Mouse (Mus musculus) heart, embryonic 14.5 days (tissue): ENCODE measurements around the gene Hsf2bp. TPM values are rescaled to one million over a fixed set of nuclear protein-coding genes. Genes with fewer than 3 reads are reported as not detected.

ENCODE experiments used
- ATAC-seq: fragments of 200-750 bp; cut with Nextera tagmentation; 2 replicates; pipeline ENCODE4 v1.8.0; 2017; ENCODE audit warnings: low read depth, moderate TSS enrichment; ENCODE audit not compliant: insufficient number of reproducible peaks, insufficient read depth, low FRiP score
- H3K27ac ChIP-seq, 2 experiments: fragments of 200-500 bp in 1 of 2; fragments of 300-500 bp in 1 of 2; sonication (generic) in 1 of 2; replicated peaks in 1 of 2; 2 replicates each; pipeline ENCODE4 v1.5.1; 2012 to 2014; ENCODE audit warnings: low read depth in 2 of 2, low read length in 2 of 2, control low read depth in 1 of 2, mild to moderate bottlenecking in 1 of 2, mixed read lengths in 1 of 2; ENCODE audit not compliant: control insufficient read depth in 1 of 2, insufficient read depth in 1 of 2
- H3K27me3 ChIP-seq: fragments of 300-500 bp; sonication (generic); 2 replicates; pipeline ENCODE4 v1.6.1; 2014; ENCODE audit warnings: mild to moderate bottlenecking, low read length, control low read depth; ENCODE audit not compliant: control insufficient read depth, insufficient read depth
- H3K36me3 ChIP-seq: fragments of 300-500 bp; sonication (generic); 2 replicates; pipeline ENCODE4 v1.6.1; 2014; ENCODE audit warnings: mild to moderate bottlenecking, control low read depth, low read length, mixed read lengths; ENCODE audit not compliant: control insufficient read depth, insufficient read depth
- H3K4me1 ChIP-seq, 2 experiments: fragments of 200-500 bp in 1 of 2; fragments of 300-500 bp in 1 of 2; sonication (generic) in 1 of 2; 2 replicates each; pipeline ENCODE4 v1.6.1; 2012 to 2014; ENCODE audit warnings: low read length in 2 of 2, control low read depth in 1 of 2, mixed read lengths in 1 of 2; ENCODE audit not compliant: control insufficient read depth in 2 of 2, insufficient read depth in 2 of 2
- H3K4me2 ChIP-seq: fragments of 300-500 bp; sonication (generic); 2 replicates; pipeline ENCODE4 v1.6.1; 2014; ENCODE audit warnings: mild to moderate bottlenecking, low read length
- H3K4me3 ChIP-seq, 2 experiments: fragments of 200-500 bp in 1 of 2; fragments of 300-500 bp in 1 of 2; sonication (generic) in 1 of 2; 2 replicates each; pipeline ENCODE4 v1.5.1; 2012 to 2014; ENCODE audit warnings: low read length in 2 of 2, mild to moderate bottlenecking in 2 of 2, control low read depth in 1 of 2, low read depth in 1 of 2, moderate library complexity in 1 of 2; ENCODE audit not compliant: control insufficient read depth in 1 of 2, insufficient read depth in 1 of 2
- H3K9ac ChIP-seq: fragments of 300-500 bp; sonication (generic); 2 replicates; pipeline ENCODE4 v1.6.1; 2014; ENCODE audit warnings: mild to moderate bottlenecking, low read length
- H3K9me3 ChIP-seq: fragments of 300-500 bp; sonication (generic); 2 replicates; pipeline ENCODE4 v1.6.1; 2016; ENCODE audit warnings: low read length, control low read depth; ENCODE audit not compliant: control insufficient read depth
- WGBS: fragments of 180-500 bp; shearing (Covaris S2); extraction: QIAGEN DNeasy Blood & Tissue Kit; methylation state at CpG from one replicate; pipeline ENCODE4 v1.1.7; 2014; 5-methylcytosine and 5-hydroxymethylcytosine counted together
- polyA plus RNA-seq: library from polyadenylated mRNA; unstranded; fragments of >200 nt; fragmentation: Nextera tagmentation; extraction: Ambion mirVana; gene quantifications from 2 replicates; pipeline ENCODE4 v1.2.1, GENCODE M21; 2014

Gene Hsf2bp
- polyA plus RNA-seq: 0.11 and 0.49 TPM in 2 replicates

DNA sequence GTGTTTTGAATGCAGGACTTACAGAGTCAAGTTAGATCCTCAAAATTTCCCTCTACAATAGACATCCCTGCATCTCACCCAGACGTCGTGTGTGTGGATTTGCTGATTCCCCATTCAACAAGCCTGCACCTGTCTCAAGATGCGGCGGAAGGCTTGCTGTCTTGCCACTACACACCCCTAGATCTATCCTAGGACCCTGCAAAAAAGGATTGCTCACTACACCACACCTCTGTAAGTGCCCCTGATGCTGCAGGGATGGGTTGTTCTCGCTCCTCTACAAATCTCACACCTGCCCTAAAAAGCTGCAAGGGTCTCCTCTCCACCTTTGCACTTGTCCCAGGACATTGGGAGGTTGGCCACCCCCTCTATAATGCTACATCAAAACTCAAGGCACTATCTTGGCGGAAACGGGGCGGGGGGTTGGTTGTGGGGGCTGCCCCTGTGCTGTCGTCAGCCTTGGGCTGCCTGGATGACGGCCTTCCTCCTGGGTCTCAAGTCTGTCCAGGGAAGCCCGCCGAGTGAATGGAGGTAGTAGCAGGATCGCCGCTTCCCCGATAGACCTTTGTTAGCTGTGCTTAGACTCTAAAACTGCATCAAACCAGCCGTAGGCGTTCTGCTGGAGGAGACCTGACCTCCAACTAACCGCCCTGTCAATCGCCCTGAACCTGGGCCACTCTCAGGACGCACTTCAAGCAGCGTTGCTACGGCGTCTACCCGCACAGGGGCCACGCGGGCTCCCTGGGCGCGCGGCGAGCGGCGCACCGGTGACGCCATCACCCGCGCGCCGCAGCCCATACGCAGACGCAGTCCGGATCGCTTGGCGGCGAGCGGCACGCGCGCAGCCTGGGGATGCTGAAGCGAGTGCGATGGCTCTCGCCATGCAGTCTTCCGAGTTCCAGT lies at the start of gene Hsf2bp, which contains the start of gene Rrp1b:
TSS of gene Hsf2bp (minus strand) at position 741 of the 900 bp plus-strand sequence.
TSS of gene Rrp1b (plus strand) at position 492 of the 900 bp plus-strand sequence.
- H3K27me3 ChIP-seq: no peaks in the 10 kb centered on the region
- H3K9ac ChIP-seq: peak within 1 kb of the TSS; percentile 85
- ATAC-seq: peak; percentile 85
- WGBS: 5% methylated on average over 52 of the region's 52 CpGs
- H3K27ac ChIP-seq: peak within 1 kb of the TSS; percentile 55 to 73
- peaks cover 8 to 16% of the 10 kb centered on the region in 2 experiments for H3K4me1 ChIP-seq
- peak within 1 kb of the TSS; percentile 96 for H3K4me2 ChIP-seq
- 0 out of 2 replicates have a peak, but pooled peaks cover 8% of the 10 kb centered on the region for H3K36me3 ChIP-seq
- H3K9me3 ChIP-seq: no peaks in the 10 kb centered on the region
- H3K4me3 ChIP-seq: peak within 1 kb of the TSS; percentile 68 to 87

DNA sequence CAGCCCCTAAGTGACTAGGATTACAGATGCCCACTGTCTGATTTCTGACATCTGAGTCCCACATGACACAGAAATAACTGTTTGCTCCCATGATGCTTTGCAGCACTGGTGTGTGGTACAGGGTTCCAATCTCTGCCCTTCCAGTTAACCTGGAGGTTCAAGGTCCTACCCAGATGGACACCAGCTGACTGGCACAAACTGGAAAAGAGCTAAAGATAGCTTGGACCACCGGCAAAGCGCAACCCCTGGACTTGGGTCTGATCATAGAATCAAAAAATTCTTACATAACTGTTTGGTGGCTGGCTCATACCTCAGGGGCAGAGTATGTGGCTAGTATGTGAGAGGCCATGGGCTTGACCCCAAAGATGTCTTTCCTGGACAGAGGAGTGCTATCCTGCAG lies 47.2 kb upstream of the Hsf2bp start:
- WGBS: 88% methylated on average over 2 of the region's 2 CpGs
- Histone ChIP-seq H3K36me3 (no peaks in the 10 kb centered on the region), H3K9ac (no peak overlapping the region), H3K27ac (no peak overlapping the region), H3K4me2 (no peak overlapping the region), H3K4me3 (no peak overlapping the region), H3K4me1 (no peaks in the 10 kb centered on the region), H3K27me3 (no peaks in the 10 kb centered on the region), H3K9me3 (no peaks in the 10 kb centered on the region)
- ATAC-seq: no peak

- H3K4me3 ChIP-seq: no peak overlapping the region
- no peaks in the 10 kb centered on the region for H3K9me3 ChIP-seq
- H3K4me2 ChIP-seq: no peak overlapping the region
- no peak overlapping the region for H3K27ac ChIP-seq
- H3K27me3 ChIP-seq: no peaks in the 10 kb centered on the region
- H3K4me1 ChIP-seq: no peaks in the 10 kb centered on the region
- WGBS: 6% methylated on average over 2 of the region's 2 CpGs
- no peak for ATAC-seq
- H3K36me3 ChIP-seq: no peaks in the 10 kb centered on the region
- no peak overlapping the region for H3K9ac ChIP-seq
These were observed 39.0 kb upstream of the Hsf2bp start for GRCm38 (mm10) chr17:32075164-32075563.

GRCm38 (mm10) chr17:32074658-32075057 lies 38.5 kb upstream of the Hsf2bp start:
- Histone ChIP-seq H3K36me3 (no peaks in the 10 kb centered on the region), H3K4me2 (no peak overlapping the region), H3K9ac (no peak overlapping the region), H3K4me3 (no peak overlapping the region), H3K9me3 (peaks cover 4% of the 10 kb centered on the region; the same call in 1 of the 2 replicates), H3K27me3 (no peaks in the 10 kb centered on the region), H3K27ac (no peak overlapping the region), H3K4me1 (no peaks in the 10 kb centered on the region)
- no peak for ATAC-seq
- 57% methylated on average over 4 of the region's 4 CpGs for WGBS

DNA sequence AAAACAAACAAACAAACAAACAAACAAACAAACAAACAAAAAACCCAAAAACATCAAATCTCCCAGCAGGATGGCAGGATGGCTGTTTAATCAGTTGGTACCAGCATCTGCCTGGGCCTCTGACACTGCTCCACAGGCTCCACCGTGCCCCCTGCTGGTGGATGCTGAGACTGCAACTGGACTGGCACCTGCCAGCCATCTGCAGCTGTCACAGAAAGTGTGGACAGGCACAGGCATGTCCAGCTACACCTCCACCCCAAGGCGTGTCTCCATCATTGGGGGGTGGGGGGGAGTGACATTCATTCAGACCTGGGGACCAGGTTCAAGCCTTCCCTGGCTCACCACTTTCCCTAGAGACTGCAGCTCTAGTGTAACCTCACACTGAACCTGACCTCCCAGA lies 37.2 kb upstream of the Hsf2bp start:
- Histone ChIP-seq H3K4me3 (no peak overlapping the region), H3K27me3 (no peaks in the 10 kb centered on the region), H3K36me3 (no peaks in the 10 kb centered on the region), H3K27ac (no peak overlapping the region), H3K4me2 (no peak overlapping the region), H3K9me3 (peaks cover 5% of the 10 kb centered on the region; the same call in 1 of the 2 replicates), H3K4me1 (no peaks in the 10 kb centered on the region), H3K9ac (no peak overlapping the region)
- 0% methylated on average over 2 of the region's 2 CpGs for WGBS
- no peak for ATAC-seq

GRCm38 (mm10) chr17:32068810-32069209 lies 32.7 kb upstream of the Hsf2bp start:
- Histone ChIP-seq H3K4me2 (no peak overlapping the region), H3K27ac (no peak overlapping the region), H3K9me3 (peaks cover 5% of the 10 kb centered on the region; the same call in 1 of the 2 replicates), H3K36me3 (no peaks in the 10 kb centered on the region), H3K4me1 (peaks cover 2 to 6% of the 10 kb centered on the region in 2 experiments; a peak in 3 of 4 replicates), H3K27me3 (no peaks in the 10 kb centered on the region), H3K4me3 (no peak overlapping the region), H3K9ac (no peak overlapping the region)
- WGBS: 82% methylated on average over 2 of the region's 2 CpGs
- ATAC-seq: no peak

- H3K27me3 ChIP-seq: no peaks in the 10 kb centered on the region
- WGBS: 65% methylated on average over 11 of the region's 11 CpGs
- H3K4me1 ChIP-seq: peaks cover 6 to 8% of the 10 kb centered on the region in 2 experiments
- peaks cover 5% of the 10 kb centered on the region; the same call in 1 of the 2 replicates for H3K9me3 ChIP-seq
- H3K36me3 ChIP-seq: no peaks in the 10 kb centered on the region
- no peak overlapping the region for H3K9ac ChIP-seq
- no peak overlapping the region for H3K4me3 ChIP-seq
- H3K4me2 ChIP-seq: no peak overlapping the region
- H3K27ac ChIP-seq: no peak overlapping the region
- ATAC-seq: no peak
These were observed 32.2 kb upstream of the Hsf2bp start for GRCm38 (mm10) chr17:32068381-32068780.
